Mouse (Mus musculus) right cerebral cortex, adult 2 months (tissue): ENCODE results near the gene Nit2.
A peak's percentile ranks its signal among the peaks of the same experiment; 100 is the strongest.

Experiments used
- DNase-seq, 2 experiments: peaks; one replicate each; pipeline ENCODE4 v3.0.0; 2021 to 2022; ENCODE audit warnings: low spot score in 2 of 2

Gene Nit2

GRCm38 (mm10) chr16:57163694-57164093 lies 3.4 kb downstream of the Nit2 start:
- DNase-seq, result no peak

GRCm38 (mm10) chr16:57162841-57163240 lies 4.3 kb downstream of the Nit2 start:
- DNase-seq, result no peak

DNA sequence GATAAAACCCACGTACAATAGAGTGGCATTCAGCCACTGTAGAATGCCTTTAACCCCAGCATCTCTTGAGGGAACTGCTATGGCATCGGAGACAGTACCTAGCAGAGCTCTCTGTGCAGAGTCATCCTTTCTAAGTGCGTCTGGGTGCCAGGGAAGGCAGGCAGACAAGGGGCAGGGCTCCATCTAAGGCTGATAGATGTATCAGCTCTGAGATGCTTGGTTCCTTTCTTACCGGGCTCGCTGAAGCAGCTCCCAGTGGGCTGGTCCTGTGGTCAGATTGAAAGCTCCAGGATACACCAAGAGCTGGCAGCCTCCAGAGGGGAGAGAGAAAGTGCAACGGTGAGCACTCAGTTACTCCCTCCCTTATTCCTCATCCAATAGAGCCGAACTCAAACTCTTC lies 7.3 kb downstream of the Nit2 start:
- no peak for DNase-seq

GRCm38 (mm10) chr16:57157728-57158127 lies 9.4 kb downstream of the Nit2 start:
- DNase-seq, result no peak

DNA sequence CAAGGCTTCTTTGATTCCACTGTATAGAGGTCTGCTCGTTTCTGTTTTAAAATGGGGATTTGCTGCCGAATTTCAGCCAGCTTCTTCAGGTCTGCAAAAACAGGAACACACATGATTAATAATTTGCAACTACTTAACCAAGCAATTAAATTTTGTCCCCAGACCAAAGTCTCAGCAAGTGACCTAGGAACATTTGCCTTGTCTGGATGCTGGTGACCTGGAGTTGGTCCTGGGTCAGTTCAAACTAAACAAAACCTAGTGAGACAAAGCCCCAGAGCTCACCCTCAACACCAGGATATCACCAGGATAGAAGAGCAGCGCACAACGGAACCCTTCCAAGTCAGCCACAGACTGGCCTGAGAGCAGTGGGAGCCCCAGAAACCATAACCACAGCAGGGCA lies 10.1 kb downstream of the Nit2 start:
- no peak for DNase-seq

DNA sequence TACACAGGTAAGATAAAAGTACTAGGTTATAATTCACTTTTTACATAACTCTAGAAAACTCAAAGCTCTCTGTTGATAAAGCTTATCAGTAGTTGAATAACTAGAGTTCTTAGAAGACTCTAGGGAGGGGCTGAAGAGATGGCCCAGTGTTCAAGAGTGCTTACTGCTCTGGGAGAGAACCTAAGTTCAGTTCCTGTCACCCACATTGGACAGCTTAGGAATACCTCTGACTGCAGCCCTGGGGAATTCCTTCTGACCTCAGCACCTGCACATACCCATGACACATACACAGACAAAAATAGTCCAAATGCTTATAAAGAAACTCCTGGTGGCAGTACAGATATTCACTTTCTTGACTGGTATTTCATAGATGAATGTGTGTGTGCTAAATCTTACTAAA lies 11.2 kb downstream of the Nit2 start:
- DNase-seq, result no peak

- no peak for DNase-seq
Measured at GRCm38 (mm10) chr16:57151437-57151836, 15.7 kb downstream of the Nit2 start.

DNA sequence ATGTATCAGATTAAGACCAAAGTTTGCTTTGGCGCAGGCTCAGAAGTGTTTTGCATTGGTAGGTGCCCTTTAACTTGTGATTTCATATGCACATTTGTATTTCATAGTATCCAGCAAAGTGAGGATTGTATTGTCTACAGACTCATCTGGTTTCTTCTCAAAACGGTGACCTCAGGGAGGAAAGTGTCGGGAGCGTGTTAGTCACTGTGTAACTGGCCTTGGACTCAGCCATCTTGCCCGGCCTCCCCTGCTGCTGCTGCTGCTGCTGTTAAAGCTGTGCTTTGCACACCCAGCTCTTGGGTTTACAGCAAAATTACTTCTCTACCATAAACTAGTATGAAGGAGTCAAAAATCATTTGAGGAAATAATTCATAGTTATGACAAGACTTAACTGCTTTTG lies 22.4 kb downstream of the Nit2 start:
- DNase-seq, result no peak

- DNase-seq, result no peak
Measured at GRCm38 (mm10) chr16:57133611-57134010, 33.5 kb downstream of the Nit2 start.

DNA sequence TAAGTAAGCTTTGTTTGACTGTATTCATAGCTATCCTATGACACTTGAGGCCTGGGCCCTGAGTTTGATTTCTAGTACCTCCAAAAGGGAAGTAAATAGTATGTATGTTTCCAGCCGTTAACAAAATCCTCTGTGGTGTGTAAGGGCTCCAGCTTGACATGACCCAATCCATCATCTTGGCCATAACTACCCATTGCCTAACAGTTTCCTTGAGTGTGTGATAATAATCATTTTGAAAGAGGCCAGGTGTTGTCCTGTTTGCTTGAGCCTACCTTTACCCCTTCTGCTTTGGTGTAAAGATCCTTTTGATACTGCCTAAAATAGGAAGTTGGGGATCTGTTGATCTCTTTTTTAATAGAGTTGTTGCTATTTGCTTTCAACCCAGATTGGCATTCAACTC lies 34.8 kb downstream of the Nit2 start:
- no peak for DNase-seq

GRCm38 (mm10) chr16:57131544-57131943 lies 35.6 kb downstream of the Nit2 start:
- no peak for DNase-seq

- no peak for DNase-seq
Measured at GRCm38 (mm10) chr16:57130752-57131400, 36.3 kb downstream of the Nit2 start.

- DNase-seq, result no peak
Measured at GRCm38 (mm10) chr16:57127825-57128224, 39.3 kb downstream of the Nit2 start.

DNA sequence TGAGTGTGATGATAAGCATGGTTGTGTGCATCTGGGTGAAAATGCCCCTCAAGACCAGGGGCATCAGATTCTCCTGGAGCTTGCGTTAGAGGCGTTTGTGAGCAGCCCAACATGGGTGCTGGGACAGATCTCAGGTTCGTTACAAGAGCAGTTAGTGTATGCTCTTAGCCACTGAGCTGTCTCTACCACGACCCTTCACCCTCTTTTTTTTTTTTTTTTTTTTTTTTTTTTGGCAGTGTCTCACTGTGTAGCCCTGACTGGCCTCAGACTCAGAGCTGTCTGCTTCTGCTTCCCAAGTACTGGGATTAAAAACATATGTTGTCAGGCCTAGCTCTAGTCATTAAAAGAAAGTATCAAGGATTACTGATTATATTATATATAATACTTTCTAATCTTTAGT lies 40.9 kb downstream of the Nit2 start:
- DNase-seq, result no peak

DNA sequence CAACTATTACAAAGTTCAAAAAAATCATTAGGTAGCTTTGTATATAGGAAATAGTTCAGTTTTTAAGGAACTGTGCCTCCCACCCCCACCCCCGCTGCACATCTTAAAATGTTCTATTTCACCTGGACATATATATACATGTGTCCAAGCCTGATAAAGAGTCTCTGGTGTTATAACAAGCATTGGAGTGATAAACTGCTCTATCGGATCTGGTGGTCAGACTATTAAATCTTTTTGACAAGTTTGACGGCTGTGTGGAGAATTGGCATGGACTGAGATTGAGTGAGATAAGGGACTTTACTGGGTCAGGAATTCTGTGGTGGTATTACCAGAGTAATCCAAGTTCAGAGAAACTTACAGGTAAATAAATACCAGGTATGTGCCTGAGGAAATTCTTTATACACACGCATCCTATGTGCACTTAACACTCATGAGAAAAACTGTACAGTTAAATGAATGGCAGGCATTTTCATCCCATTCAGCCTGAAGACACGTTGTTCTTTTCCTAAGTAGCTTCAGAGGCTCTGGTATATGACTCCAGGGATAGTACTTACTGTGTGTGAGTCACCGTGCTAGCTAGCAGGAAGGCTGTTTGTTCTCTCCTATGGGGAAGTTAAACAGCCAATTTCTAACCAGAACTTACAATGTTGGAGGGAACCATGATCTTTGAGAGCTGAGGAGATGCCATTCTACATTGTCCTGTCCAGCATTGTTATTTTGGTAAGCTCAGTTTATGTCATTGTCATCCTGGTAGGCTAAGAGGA lies 44.3 kb downstream of the Nit2 start:
- no peak for DNase-seq

DNA sequence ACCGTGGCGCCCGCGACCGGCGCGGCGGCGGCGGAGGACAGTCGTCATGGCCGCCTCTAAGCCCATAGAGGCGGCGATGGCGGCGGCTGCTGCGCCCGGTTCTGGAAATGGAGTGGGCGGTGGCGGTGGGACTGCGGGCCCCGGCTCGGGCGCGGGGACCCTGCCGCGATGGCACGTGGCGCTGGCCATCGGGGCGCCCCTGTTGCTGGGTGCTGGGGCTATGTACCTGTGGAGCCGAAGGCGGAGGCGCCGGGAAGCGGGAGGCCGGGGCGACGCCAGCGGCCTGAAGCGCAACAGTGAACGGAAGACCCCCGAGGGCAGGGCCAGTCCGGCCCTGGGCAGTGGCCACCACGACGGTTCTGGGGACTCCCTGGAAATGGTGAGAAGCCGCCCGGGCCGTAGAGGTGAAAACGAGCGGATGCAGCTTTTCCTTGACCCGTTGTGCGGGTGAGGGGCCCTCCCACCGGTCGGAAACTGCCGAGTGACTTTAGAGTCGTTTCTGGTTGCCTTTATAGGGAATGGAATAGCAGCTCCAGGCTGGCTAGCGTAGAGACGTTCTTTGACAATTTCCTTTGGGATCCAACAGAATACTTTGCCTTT lies 45.2 kb downstream of the Nit2 start:
- DNase-seq, result no peak

DNA sequence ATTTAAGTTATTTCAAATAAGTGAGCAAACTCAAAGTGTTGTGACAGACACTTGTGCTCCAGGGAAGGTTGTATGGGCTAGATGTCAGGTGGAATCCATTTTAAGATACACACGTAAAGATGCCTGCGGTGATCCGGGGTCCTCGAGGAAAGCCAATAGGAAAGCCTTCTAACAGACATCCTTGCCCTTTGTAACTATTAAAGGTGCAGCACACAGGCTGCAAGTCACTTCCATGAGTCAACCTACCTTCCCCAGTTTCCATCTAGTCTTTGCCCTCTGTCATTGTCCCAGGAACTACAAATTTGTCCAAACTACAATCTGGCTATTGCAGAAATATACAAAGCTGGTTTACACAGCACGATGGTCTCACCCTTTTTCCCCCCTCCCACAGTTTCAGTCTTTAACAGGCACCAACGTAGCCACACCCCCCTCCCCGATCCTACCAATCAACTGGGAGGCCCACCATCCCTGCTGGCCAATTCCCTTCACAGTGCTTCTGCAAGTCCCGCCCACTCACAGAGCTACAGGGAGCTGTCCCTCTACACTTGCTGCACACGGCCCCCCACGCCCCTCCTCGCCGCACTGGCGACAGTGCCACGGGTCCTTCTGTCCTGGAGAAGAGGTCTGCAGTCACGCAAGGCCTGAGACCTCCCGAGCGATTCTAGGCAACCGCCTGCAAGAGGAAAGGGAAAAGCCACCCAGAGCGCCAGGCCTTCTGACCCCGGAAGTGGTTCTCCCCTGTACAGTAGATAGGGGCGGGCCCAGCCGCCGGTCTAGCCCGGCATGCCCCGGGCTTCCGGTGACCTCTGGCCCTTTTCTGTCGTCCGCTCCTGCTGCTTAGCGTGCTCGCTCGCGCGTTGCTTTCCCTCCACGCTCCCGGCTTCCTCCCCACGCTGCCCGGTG lies 46.0 kb downstream of the Nit2 start, which contains the start of gene Tomm70a:
Tomm70a (plus strand) TSS at position 791 of the 903 bp plus-strand sequence.
- peak; percentile 94 to 96 for DNase-seq

GRCm38 (mm10) chr16:57117562-57117961 lies 49.6 kb downstream of the Nit2 start:
- DNase-seq, result no peak

- DNase-seq, result no peak
Measured at GRCm38 (mm10) chr16:57116066-57116465, 51.1 kb downstream of the Nit2 start.
